Mouse (Mus musculus) neutrophil, adult 83 days (primary cell): ENCODE results near the gene Mpst. TPM values are rescaled to one million over a fixed set of nuclear protein-coding genes. Genes with fewer than 3 reads are reported as not detected.

ENCODE experiments used
- total RNA-seq, 2 experiments: library from RNA; stranded (reverse); gene quantifications; one replicate each; pipeline ENCODE4 v1.2.4; 2023

The Mpst gene
- total RNA-seq: 10 to 100 TPM; 34.0 to 38.3 TPM

DNA sequence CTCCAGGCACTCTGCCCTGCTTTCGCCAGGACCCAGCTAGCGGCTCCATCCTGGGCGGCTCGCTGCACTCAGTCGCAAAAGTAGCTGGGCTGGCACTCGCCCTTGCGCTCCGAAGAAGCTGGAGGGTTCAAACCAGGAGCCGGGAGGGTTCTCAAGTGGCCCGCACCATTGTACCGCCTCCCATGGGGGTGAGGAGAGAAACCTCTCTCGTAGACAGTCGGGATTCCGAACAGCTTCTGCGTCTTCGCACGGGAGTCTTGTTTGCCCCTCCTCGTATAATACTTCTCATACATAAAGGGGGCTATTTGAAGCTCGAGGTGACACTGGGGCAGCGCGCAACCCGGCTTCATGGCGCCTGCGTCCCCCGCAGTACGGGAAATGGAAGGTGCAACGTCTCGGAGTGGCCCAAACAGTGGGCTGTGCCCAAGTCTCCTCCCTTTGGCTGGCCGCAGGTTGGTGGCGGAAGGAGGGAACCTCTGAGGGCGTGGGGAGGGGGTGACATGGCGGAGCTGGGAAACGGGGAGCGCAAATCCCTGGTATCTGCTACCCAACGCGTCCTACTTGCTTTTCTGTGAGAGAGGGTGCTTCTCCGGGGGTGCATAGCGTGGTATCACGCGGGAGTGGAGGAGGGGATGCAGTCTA lies at the start of gene Mpst:
TSS of gene Mpst (plus strand) at position 124 of the 642 bp plus-strand sequence.

DNA sequence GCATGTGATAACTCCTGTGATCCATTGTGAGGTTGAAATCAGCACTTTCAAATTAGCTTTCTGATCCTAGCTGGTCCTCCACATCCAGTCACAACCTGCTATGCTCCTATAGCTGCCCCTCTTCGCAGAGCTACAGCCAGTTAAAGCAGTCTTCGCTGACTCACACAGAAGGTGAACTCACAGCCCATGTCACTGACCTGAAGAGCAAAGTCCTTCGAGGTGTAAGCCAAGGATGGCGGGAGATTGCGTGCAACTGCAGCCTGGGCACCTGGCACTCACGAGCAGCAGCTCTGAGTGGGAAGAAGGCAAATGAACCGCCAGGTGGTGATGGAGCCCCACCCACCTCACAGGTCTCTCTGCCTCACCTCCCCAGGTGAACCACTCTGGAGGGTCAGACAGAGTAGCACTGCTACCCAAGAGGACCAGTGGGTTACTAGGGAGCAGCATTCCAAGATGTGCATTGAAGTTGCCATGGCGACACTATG lies 10.7 kb upstream of the Mpst start, which contains the start of gene Tex33:
TSS of gene Tex33 (minus strand) at position 435 of the 485 bp plus-strand sequence.

DNA sequence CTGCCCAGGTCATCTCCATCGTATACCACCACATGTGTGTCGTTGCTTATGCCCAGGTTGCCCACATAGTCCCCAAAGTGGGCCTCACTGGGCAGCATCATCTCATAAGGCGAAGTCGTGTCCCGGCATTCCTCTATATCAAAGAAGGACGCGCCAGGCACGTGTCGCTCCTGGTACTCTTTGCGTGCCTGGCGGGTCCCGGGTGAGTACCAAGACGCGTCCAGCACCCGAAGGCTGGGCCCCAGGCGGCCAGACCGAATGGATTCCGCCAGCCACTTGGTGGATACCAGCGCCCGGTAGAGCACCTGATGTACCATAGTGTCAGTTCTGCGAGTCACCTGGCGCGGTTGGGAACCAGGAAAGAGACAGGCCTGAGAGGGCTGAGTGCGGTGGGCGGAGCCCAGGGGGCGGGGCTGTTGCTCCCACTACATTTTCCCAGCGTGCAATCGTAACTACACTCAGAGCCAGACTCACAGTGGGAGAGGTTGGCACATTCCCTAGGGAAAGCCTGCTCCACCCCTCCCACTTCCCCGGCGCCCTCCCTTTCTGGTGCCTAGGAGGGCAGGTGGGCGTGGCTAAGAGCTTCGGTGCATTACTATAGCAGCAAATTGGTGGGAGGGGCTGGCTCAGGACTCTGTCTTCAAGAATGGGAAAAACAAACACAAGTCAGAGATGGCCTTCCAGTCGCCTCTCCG lies 552 bp upstream of the Mpst start, which contains the start of gene Tst:
TSS of gene Tst (minus strand) at position 391 of the 695 bp plus-strand sequence.

DNA sequence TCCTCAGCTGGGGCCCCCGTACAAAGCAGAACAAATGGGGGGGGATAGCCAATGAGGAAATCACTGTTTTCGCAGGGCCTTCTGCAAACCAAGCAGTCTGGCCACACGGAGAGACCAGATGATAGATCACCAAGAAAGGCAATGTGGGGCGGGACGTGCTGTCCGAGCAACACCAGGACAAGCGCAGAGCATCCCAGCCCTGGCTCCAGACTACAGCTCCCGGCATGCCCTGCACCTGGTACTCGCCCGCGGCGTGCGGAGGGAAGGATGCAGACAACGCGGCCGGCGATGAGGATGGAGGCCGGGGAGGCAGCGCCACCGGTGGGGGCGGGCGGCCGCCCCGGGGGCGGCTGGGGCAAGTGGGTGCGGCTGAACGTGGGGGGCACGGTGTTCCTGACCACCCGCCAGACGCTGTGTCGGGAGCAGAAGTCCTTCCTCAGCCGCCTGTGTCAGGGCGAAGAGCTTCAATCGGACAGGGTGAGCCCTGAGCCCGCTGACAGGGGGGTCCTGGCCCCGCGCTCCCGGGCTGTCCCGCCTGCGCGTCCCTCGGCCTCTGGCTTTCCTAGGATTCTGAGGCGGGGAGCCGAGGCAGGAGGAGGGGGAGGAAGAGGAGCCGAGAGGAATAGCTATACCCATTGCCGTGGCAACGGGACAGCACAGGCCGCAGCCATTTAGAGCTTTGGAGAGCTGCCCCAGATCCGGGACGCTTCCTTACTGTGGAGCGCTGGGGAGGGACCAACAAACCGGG lies 22.3 kb downstream of the Mpst start, which contains the start of gene Kctd17:
TSS of gene Kctd17 (plus strand) at position 174 of the 748 bp plus-strand sequence.

Other genes starting within 250 kb of the Mpst start
- gene Ift27, start 232.3 kb upstream of the Mpst start, total RNA-seq: 10 to 100 TPM; 10.6 to 11.5 TPM
- gene Pvalb, start 200.0 kb upstream of the Mpst start, total RNA-seq: under 1 TPM in 1 of 2 experiments, not detected in 1; 0.61 TPM
- gene Ncf4, start 161.6 kb upstream of the Mpst start, total RNA-seq: 100 to 1,000 TPM; 661 to 699 TPM
- gene Csf2rb2, start 100.7 kb upstream of the Mpst start, total RNA-seq: 10 to 100 TPM; 25.8 to 37.3 TPM
- 100 to 1,000 TPM; 168 to 216 TPM for gene Csf2rb, start 80.7 kb upstream of the Mpst start, total RNA-seq
- gene Tex33, start 10.5 kb upstream of the Mpst start, total RNA-seq: not detected
- gene Tst, start 509 bp upstream of the Mpst start, total RNA-seq: 10 to 100 TPM; 19.8 to 23.5 TPM
- 1 to 10 TPM; 5.8 to 7.5 TPM for gene Kctd17, start 22.1 kb downstream of the Mpst start, total RNA-seq
- gene Tmprss6, start 62.2 kb downstream of the Mpst start, total RNA-seq: under 1 TPM in 1 of 2 experiments, not detected in 1; 0.11 TPM
- under 1 TPM; 0.64 to 0.88 TPM for gene Il2rb, start 88.9 kb downstream of the Mpst start, total RNA-seq
- gene C1qtnf6, start 125.0 kb downstream of the Mpst start, total RNA-seq: 1 to 10 TPM in 1 of 2 experiments, under 1 TPM in 1; 0.92 to 1.5 TPM
- gene Sstr3, start 138.3 kb downstream of the Mpst start, total RNA-seq: not detected
- gene Rac2, start 166.4 kb downstream of the Mpst start, total RNA-seq: 1,000 to 10,000 TPM; 1,433 to 1,468 TPM
- 100 to 1,000 TPM; 159 to 178 TPM for gene Cyth4, start 190.6 kb downstream of the Mpst start, total RNA-seq